Mouse (Mus musculus) gastrocnemius, postnatal 4 days (tissue): ENCODE measurements around the gene Krt75. TPM values are rescaled to one million over a fixed set of nuclear protein-coding genes. Genes with fewer than 3 reads are reported as not detected.
"Not testable (repeated sequence)": the region's sequence is repeated elsewhere in the genome, so short reads cannot be mapped to it uniquely, and the experiment has no call there.

Source experiments
- DNase-seq, 2 experiments: peaks; one replicate each; pipeline ENCODE4 v3.0.0; 2021 to 2022; ENCODE audit warnings: low spot score in 2 of 2, mixed read lengths in 2 of 2
- microRNA-seq: library from miRNA; unstranded; fragments of <30 nt; microRNA quantifications from one replicate; pipeline ENCODE4 v1.2.0, GENCODE M21; 2021
- total RNA-seq, 2 experiments: library from RNA; stranded (reverse); gene quantifications; 2 replicates each; pipeline ENCODE4 v1.2.3; 2021

Krt75 gene
- total RNA-seq, 2 experiments from 2014 or later, result 0.08 TPM; not detected in 1

GRCm38 (mm10) chr15:101519792-101520191 lies 53.9 kb downstream of the Krt75 start:
- DNase-seq, result peak; percentile 36 to 74

DNA sequence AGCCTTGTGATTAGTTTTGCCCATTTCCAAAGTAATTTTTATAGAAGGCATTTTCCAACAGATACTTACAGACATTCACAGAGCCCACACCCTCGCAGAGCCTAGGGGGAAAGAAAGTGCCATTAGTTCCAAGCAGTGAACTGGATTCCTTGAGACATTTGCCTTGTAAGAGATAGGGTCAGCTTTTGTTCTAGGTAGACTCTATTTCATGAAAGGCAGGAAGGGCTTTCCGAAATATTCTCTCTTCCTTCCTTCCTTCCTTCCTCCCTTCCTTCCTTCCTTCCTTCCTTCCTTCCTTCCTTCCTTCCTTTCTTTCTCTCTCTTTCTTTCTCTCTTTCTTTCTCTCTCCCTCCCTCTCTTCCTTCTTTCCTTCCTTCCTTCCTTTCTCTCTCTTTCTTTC lies 56.5 kb downstream of the Krt75 start, which contains the start of gene Gm49425:
Gene Gm49425, minus strand, starts transcription at position 101 of the 400 bp plus-strand sequence.
- DNase-seq, result not testable (repeated sequence)

Small RNA genes lying within 50 kb of the gene (microRNA-seq; reads per million reads assigned to microRNA genes)
- not detected for gene Gm44393
- not detected for gene Gm44460

Other genes with a start within 250 kb of the Krt75 start
- gene Krt80, start 203.7 kb downstream of the Krt75 start, total RNA-seq, result 1 to 10 TPM; 2.7 to 3.4 TPM
- under 1 TPM; 0.22 to 0.39 TPM for gene Krt7, start 162.9 kb downstream of the Krt75 start, total RNA-seq
- gene Krt87, start 135.1 kb downstream of the Krt75 start, total RNA-seq, result under 1 TPM; 0.13 to 0.15 TPM
- not detected for gene Krt88, start 126.2 kb downstream of the Krt75 start, total RNA-seq
- not detected for gene Krt81, start 110.2 kb downstream of the Krt75 start, total RNA-seq
- not detected for gene Krt86, start 100.4 kb downstream of the Krt75 start, total RNA-seq
- gene Krt83, start 82.4 kb downstream of the Krt75 start, total RNA-seq, result under 1 TPM in 1 of 2 experiments, not detected in 1; 0.21 TPM
- gene Gm49425, start 56.6 kb downstream of the Krt75 start, total RNA-seq, result under 1 TPM in 1 of 2 experiments, not detected in 1; 0.36 TPM
- not detected for gene Krt84, start 41.1 kb downstream of the Krt75 start, total RNA-seq
- gene Krt82, start 23.2 kb downstream of the Krt75 start, total RNA-seq, result not detected
- gene Krt90, start 11.0 kb downstream of the Krt75 start, total RNA-seq, result not detected
- gene Gm5414, start 54.3 kb upstream of the Krt75 start, total RNA-seq, result not detected
- not detected for gene Gm5478, start 73.5 kb upstream of the Krt75 start, total RNA-seq
- gene Krt6b, start 106.4 kb upstream of the Krt75 start, total RNA-seq, result under 1 TPM in 1 of 2 experiments, not detected in 1; 0.13 TPM
- under 1 TPM in 1 of 2 experiments, not detected in 1; 0.23 TPM for gene Krt6a, start 120.4 kb upstream of the Krt75 start, total RNA-seq
- 1 to 10 TPM in 1 of 2 experiments, under 1 TPM in 1; 0.39 to 1.9 TPM for gene Krt5, start 139.0 kb upstream of the Krt75 start, total RNA-seq
- gene Krt71, start 169.2 kb upstream of the Krt75 start, total RNA-seq, result under 1 TPM in 1 of 2 experiments, not detected in 1; 0.39 TPM
- not detected for gene Krt72, start 212.6 kb upstream of the Krt75 start, total RNA-seq
- gene Krt73, start 228.4 kb upstream of the Krt75 start, total RNA-seq, result under 1 TPM in 1 of 2 experiments, not detected in 1; 0.21 TPM
- gene Krt2, start 244.3 kb upstream of the Krt75 start, total RNA-seq, result not detected